18 mouse cellular contexts compared by ENCODE assay signal in genomic region chr6:89338733-89339132, GRCm38 (mm10). TPM values are rescaled to one million over a fixed set of nuclear protein-coding genes. Genes with fewer than 3 reads are reported as not detected.
A peak's percentile ranks its signal among the peaks of the same experiment; 100 is the strongest.
DNase-seq lines count a peak whose midpoint lies in the region; ATAC-seq and TF ChIP-seq lines count a peak whose summit lies in the region.
"Had no signal": no experiment of that assay in that cellular context is flagged by ENCODE, and none has a peak within 500 bp of the region (broad histone marks: within the 10 kb centered on the region; RNA-seq: fewer than 3 reads in every experiment).

No protein-coding gene starts in this region.

- TF ChIP-seq CTCF in stomach, postnatal 0 days (IDR thresholded peaks at IDR 0.05; ENCODE audit: low read depth): no peak

- H3K27me3 ChIP-seq in forebrain, embryonic 10.5 days (ENCODE audit: poor library complexity, severe bottlenecking): no peaks in the 10 kb centered on the region
- H3K27me3 ChIP-seq in forebrain, embryonic 12.5 days: no peaks in the 10 kb centered on the region
- no peaks in the 10 kb centered on the region for H3K27me3 ChIP-seq in heart, embryonic 11.5 days (ENCODE audit: control insufficient read depth, insufficient read depth, low read length)
- no peaks in the 10 kb centered on the region for H3K27me3 ChIP-seq in stomach, postnatal 0 days (ENCODE audit: control insufficient read depth, insufficient read depth, low read length)
- H3K27me3 ChIP-seq: forebrain, embryonic 15.5 days; lung, embryonic 15.5 days had no signal

- no peak for TF ChIP-seq EP300 in stomach, postnatal 0 days (optimal IDR thresholded peaks at IDR 0.05)

- intact Hi-C loops in heart, postnatal 14 days (cut with DNase I): loop anchor here (2.0 to 10.0 kb wide), 2 partner anchors 214 to 296 kb away; no protein-coding TSS in a partner anchor

- H3K4me1 ChIP-seq in forebrain, embryonic 10.5 days: peaks cover 30% of the 10 kb centered on the region
- H3K4me1 ChIP-seq in forebrain, embryonic 12.5 days: peaks cover 16% of the 10 kb centered on the region
- peaks cover 13% of the 10 kb centered on the region for H3K4me1 ChIP-seq in heart, embryonic 11.5 days (ENCODE audit: control insufficient read depth, insufficient read depth, low read length)
- no peaks in the 10 kb centered on the region for H3K4me1 ChIP-seq in stomach, postnatal 0 days (replicated peaks; ENCODE audit: control insufficient read depth, insufficient read depth)

- ATAC-seq in forebrain, embryonic 12.5 days (ENCODE audit: low FRiP score): no peak
- no peak for ATAC-seq in heart, embryonic 11.5 days (replicated peaks; ENCODE audit: insufficient number of reproducible peaks, low FRiP score, low TSS enrichment)
- no peak for ATAC-seq in stomach, postnatal 0 days (ENCODE audit: low FRiP score, low TSS enrichment)
- ATAC-seq: CD4-positive, CD25-positive, alpha-beta regulatory T cell, adult 4 months; forebrain, embryonic 15.5 days; intestine, postnatal 0 days had no signal

- no peak overlapping the region for H3K9ac ChIP-seq in forebrain, embryonic 12.5 days
- no peak overlapping the region for H3K9ac ChIP-seq in heart, embryonic 11.5 days (ENCODE audit: low read depth, low read length)
- H3K9ac ChIP-seq in stomach, postnatal 0 days (ENCODE audit: low read length): no peak overlapping the region
- H3K9ac ChIP-seq: forebrain, embryonic 15.5 days; hindbrain, embryonic 14.5 days; lung, embryonic 15.5 days had no signal

- H3K27ac ChIP-seq in forebrain, embryonic 10.5 days: 0 out of 2 replicates have a peak overlapping the region, but pooled peaks have one; percentile 12
- no peak overlapping the region for H3K27ac ChIP-seq in forebrain, embryonic 12.5 days
- H3K27ac ChIP-seq in heart, embryonic 11.5 days (ENCODE audit: low read depth, low read length): 0 out of 2 replicates have a peak overlapping the region, but pooled peaks have one; percentile 22
- H3K27ac ChIP-seq in stomach, postnatal 0 days (replicated peaks): no peak overlapping the region
- H3K27ac ChIP-seq: forebrain, embryonic 15.5 days; hindbrain, embryonic 14.5 days had no signal

- no peak overlapping the region for H3K4me2 ChIP-seq in forebrain, embryonic 12.5 days
- no peak overlapping the region for H3K4me2 ChIP-seq in heart, embryonic 11.5 days
- H3K4me2 ChIP-seq in stomach, postnatal 0 days (replicated peaks; ENCODE audit: low read depth): no peak overlapping the region
- H3K4me2 ChIP-seq: forebrain, embryonic 15.5 days; hindbrain, embryonic 14.5 days; lung, embryonic 15.5 days had no signal

- no peak for DNase-seq in forebrain, embryonic 10.5 days (ENCODE audit: extremely low spot score, low spot score)
- no peak for DNase-seq in heart, postnatal 14 days
- peak; percentile 62 for DNase-seq in ovary, adult 18-20 months (ENCODE audit: low spot score)
- no peak for DNase-seq in ovary, postnatal 36 days (ENCODE audit: low spot score)
- no peak for DNase-seq in stomach, postnatal 0 days (ENCODE audit: low spot score)
- DNase-seq: cerebellum, adult 11 months; cerebellum, adult 9-10 months; liver; thymus, adult 2 months; thymus, postnatal 36 days had no signal

- H3K4me3 ChIP-seq in forebrain, embryonic 10.5 days: no peak overlapping the region
- no peak overlapping the region for H3K4me3 ChIP-seq in forebrain, embryonic 12.5 days (replicated peaks)
- no peak overlapping the region for H3K4me3 ChIP-seq in heart, embryonic 11.5 days (ENCODE audit: low read depth, low read length)
- H3K4me3 ChIP-seq in stomach, postnatal 0 days (ENCODE audit: low read depth, low read length): no peak overlapping the region
- H3K4me3 ChIP-seq: forebrain, embryonic 15.5 days; lung, embryonic 15.5 days; midbrain, embryonic 10.5 days had no signal

- WGBS in forebrain, embryonic 10.5 days: 91% methylated on average over 8 of the region's 8 CpGs
- WGBS in forebrain, embryonic 12.5 days: 92% methylated on average over 8 of the region's 8 CpGs
- 87% methylated on average over 8 of the region's 8 CpGs for WGBS in heart, embryonic 11.5 days (ENCODE audit: insufficient replicate concordance)
- WGBS in stomach, postnatal 0 days: 94% methylated on average over 8 of the region's 8 CpGs

- peaks cover 100% of the 10 kb centered on the region for H3K36me3 ChIP-seq in forebrain, embryonic 10.5 days (replicated peaks)
- H3K36me3 ChIP-seq in forebrain, embryonic 12.5 days (replicated peaks): peaks cover 94% of the 10 kb centered on the region
- peaks cover 31% of the 10 kb centered on the region for H3K36me3 ChIP-seq in heart, embryonic 11.5 days (ENCODE audit: control insufficient read depth, insufficient read depth, low read length)
- peaks cover 30% of the 10 kb centered on the region for H3K36me3 ChIP-seq in stomach, postnatal 0 days (ENCODE audit: control insufficient read depth, insufficient read depth, low read length)

- H3K9me3 ChIP-seq in forebrain, embryonic 10.5 days: no peaks in the 10 kb centered on the region
- no peaks in the 10 kb centered on the region for H3K9me3 ChIP-seq in forebrain, embryonic 12.5 days
- H3K9me3 ChIP-seq in heart, embryonic 11.5 days (replicated peaks; ENCODE audit: control insufficient read depth, low read length): no peaks in the 10 kb centered on the region
- no peaks in the 10 kb centered on the region for H3K9me3 ChIP-seq in stomach, postnatal 0 days (ENCODE audit: control insufficient read depth, low read length)
- H3K9me3 ChIP-seq: forebrain, embryonic 15.5 days; lung, embryonic 15.5 days; midbrain, embryonic 10.5 days had no signal

RNA-seq across cellular contexts. Expression of gene Plxna1, which starts 23.7 kb away (rescaled TPM):
- polyA plus RNA-seq in forebrain, embryonic 10.5 days (2016; fragmentation: Nextera tagmentation; extraction: Ambion mirVana): 22.4 and 26.6 TPM in 2 replicates
- 52.3 and 56.8 TPM in 2 replicates for polyA plus RNA-seq in forebrain, embryonic 12.5 days (2016; fragmentation: Nextera tagmentation; extraction: Ambion mirVana)
- polyA plus RNA-seq in heart, embryonic 11.5 days (2014; fragmentation: Nextera tagmentation; extraction: Ambion mirVana): 8.9 and 9.9 TPM in 2 replicates
- 10 to 100 TPM; 26.2 to 32.6 TPM for total RNA-seq in heart, postnatal 14 days (2021)
- polyA plus RNA-seq in stomach, postnatal 0 days (2015; fragmentation: Nextera tagmentation; extraction: Ambion mirVana): 10.3 and 11.5 TPM in 2 replicates

Comparison
In these comparisons a context has a peak if more than half of its experiments do, and no peak if none do; other contexts are left out.
1. H3K27ac ChIP-seq: peak in forebrain, embryonic 10.5 days (single experiment) and heart, embryonic 11.5 days (single experiment); none in forebrain, embryonic 12.5 days (single experiment) and stomach, postnatal 0 days (single experiment).